Mouse (Mus musculus) spleen, adult 12 weeks (tissue): Measurements from ENCODE around the gene Rpp40.

ENCODE experiments used
- DNase-seq: peaks from one replicate; pipeline ENCODE4 v3.0.0; 2022; ENCODE audit warnings: low spot score

The Rpp40 gene

DNA sequence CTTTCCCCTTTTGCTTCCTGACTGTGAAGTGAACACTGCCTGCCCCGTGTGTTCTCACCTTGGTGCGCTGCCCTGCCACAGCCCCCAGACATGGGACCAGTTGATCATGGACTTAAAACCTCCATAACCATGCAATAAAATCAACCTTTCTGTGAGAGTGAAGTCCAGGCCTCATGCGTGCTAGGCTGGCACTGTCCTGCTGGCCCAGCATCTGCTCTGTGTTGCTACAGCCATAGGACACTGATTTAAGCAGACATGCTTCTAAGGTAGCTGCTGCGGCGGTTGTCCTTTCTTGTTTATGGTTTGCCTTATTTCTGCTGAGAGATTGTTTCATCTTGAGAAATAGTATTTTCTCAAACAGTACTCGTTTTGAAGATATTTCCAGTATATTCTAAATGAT, 54.6 kb downstream of the Rpp40 start:
- no peak for DNase-seq

DNA sequence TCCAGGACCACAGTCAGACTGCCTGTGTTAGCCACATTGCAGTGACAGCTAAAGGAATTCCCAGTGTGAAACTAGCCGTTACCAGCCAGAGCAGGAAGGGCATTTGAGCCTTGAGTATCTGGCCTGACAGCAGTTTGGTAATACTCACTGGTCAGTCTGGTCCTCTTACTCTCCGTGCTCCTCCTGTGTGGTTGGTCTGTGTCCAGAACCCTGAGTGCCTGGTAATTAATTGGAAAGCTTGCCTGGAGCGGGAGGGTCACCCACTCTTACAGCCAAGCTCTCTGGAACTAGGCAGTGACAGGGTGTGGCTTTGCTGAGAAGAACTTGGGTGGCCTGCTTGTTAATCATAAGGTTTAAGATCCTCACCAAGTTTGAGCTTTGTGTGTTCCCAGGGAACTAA, 57.5 kb downstream of the Rpp40 start:
- DNase-seq: no peak

GRCm38 (mm10) chr13:35845306-35845705, 60.9 kb downstream of the Rpp40 start:
- DNase-seq: no peak
